Mouse (Mus musculus) cerebellum, adult 9-11 months (tissue): Measurements from ENCODE around the gene Ak8.

Experiments
- DNase-seq: peaks from one replicate; pipeline ENCODE4 v3.0.0; 2022

Gene Ak8

GRCm38 (mm10) chr2:28737112-28737511 lies 37.1 kb downstream of the Ak8 start:
- DNase-seq, result no peak

- no peak for DNase-seq
Observed at GRCm38 (mm10) chr2:28740159-28740558, 40.2 kb downstream of the Ak8 start.

- DNase-seq, result no peak
Observed at GRCm38 (mm10) chr2:28742701-28743100, 42.7 kb downstream of the Ak8 start.

- no peak for DNase-seq
Observed at GRCm38 (mm10) chr2:28746682-28747332, 46.8 kb downstream of the Ak8 start.

GRCm38 (mm10) chr2:28747705-28748104 lies 47.7 kb downstream of the Ak8 start:
- DNase-seq, result no peak

GRCm38 (mm10) chr2:28751186-28751585 lies 51.2 kb downstream of the Ak8 start:
- no peak for DNase-seq

GRCm38 (mm10) chr2:28751658-28752057 lies 51.7 kb downstream of the Ak8 start:
- no peak for DNase-seq

- DNase-seq, result no peak
Observed at GRCm38 (mm10) chr2:28752388-28752787, 52.4 kb downstream of the Ak8 start.

GRCm38 (mm10) chr2:28755451-28755850 lies 55.5 kb downstream of the Ak8 start:
- DNase-seq, result peak; percentile 70

GRCm38 (mm10) chr2:28756201-28756600 lies 56.2 kb downstream of the Ak8 start:
- no peak for DNase-seq

- DNase-seq, result no peak
Observed at GRCm38 (mm10) chr2:28759441-28759840, 59.5 kb downstream of the Ak8 start.

- no peak for DNase-seq
Observed at GRCm38 (mm10) chr2:28766590-28766989, 66.6 kb downstream of the Ak8 start.

- no peak for DNase-seq
Observed at GRCm38 (mm10) chr2:28767041-28767440, 67.1 kb downstream of the Ak8 start.

GRCm38 (mm10) chr2:28770697-28771096 lies 70.7 kb downstream of the Ak8 start:
- DNase-seq, result no peak

GRCm38 (mm10) chr2:28774073-28774472 lies 74.1 kb downstream of the Ak8 start:
- DNase-seq, result no peak

- no peak for DNase-seq
Observed at GRCm38 (mm10) chr2:28776728-28777127, 76.8 kb downstream of the Ak8 start.

- no peak for DNase-seq
Observed at GRCm38 (mm10) chr2:28780001-28780782, 80.2 kb downstream of the Ak8 start.

GRCm38 (mm10) chr2:28781310-28781709 lies 81.3 kb downstream of the Ak8 start:
- no peak for DNase-seq

GRCm38 (mm10) chr2:28786355-28787066 lies 86.5 kb downstream of the Ak8 start:
- no peak for DNase-seq

GRCm38 (mm10) chr2:28787067-28787619 lies 87.2 kb downstream of the Ak8 start:
- DNase-seq, result no peak

GRCm38 (mm10) chr2:28792931-28793610 lies 93.1 kb downstream of the Ak8 start:
- DNase-seq, result peak; percentile 20

GRCm38 (mm10) chr2:28794623-28795022 lies 94.7 kb downstream of the Ak8 start:
- no peak for DNase-seq

- no peak for DNase-seq
Observed at GRCm38 (mm10) chr2:28796298-28796697, 96.3 kb downstream of the Ak8 start.
